Mouse (Mus musculus): ENCODE results near the gene Sigmar1. TPM values are rescaled to one million over a fixed set of nuclear protein-coding genes. Genes with fewer than 3 reads are reported as not detected.
"Not testable (repeated sequence)": the region's sequence is repeated elsewhere in the genome, so short reads cannot be mapped to it uniquely, and the experiment has no call there.

Gene Sigmar1
- total and polyA plus RNA-seq, 2 experiments from 2014 or later, result 61.3 to 95.9 TPM

- H3K27ac ChIP-seq; DNase-seq (ENCODE audit: low spot score); H3K27me3 ChIP-seq (ENCODE audit: insufficient read depth, low read length); ATAC-seq; H3K36me3 ChIP-seq (ENCODE audit: insufficient read depth, low read length); H3K9me3 ChIP-seq (ENCODE audit: low read length); H3K9ac ChIP-seq (replicated peaks; ENCODE audit: low read length); H3K4me1 ChIP-seq (ENCODE audit: insufficient read depth, low read length): not testable (repeated sequence)
- WGBS, result 1% methylated on average over 5 of the region's 16 CpGs
- Histone ChIP-seq H3K4me2 (ENCODE audit: low read depth, low read length) (peak overlapping the region; percentile 40; the same call in 1 of the 2 replicates), H3K4me3 (ENCODE audit: low read length) (peak overlapping the region; percentile 27)
These were observed 17.0 kb upstream of the Sigmar1 start for GRCm38 (mm10) chr4:41772946-41773345.

- not testable (repeated sequence) for DNase-seq (ENCODE audit: low spot score); H3K27me3 ChIP-seq (ENCODE audit: insufficient read depth, low read length); H3K27ac ChIP-seq; H3K9ac ChIP-seq (replicated peaks; ENCODE audit: low read length); H3K9me3 ChIP-seq (ENCODE audit: low read length); ATAC-seq; H3K4me3 ChIP-seq (ENCODE audit: low read length); H3K36me3 ChIP-seq (ENCODE audit: insufficient read depth, low read length); H3K4me1 ChIP-seq (ENCODE audit: insufficient read depth, low read length); H3K4me2 ChIP-seq (ENCODE audit: low read depth, low read length)
- WGBS, result 84% methylated on average over 10 of the region's 10 CpGs
These were observed 11.3 kb upstream of the Sigmar1 start for GRCm38 (mm10) chr4:41767301-41767700.

- H3K27ac ChIP-seq, result peak overlapping the region; percentile 63; the same call in 1 of the 2 replicates
These were observed 7.2 kb upstream of the Sigmar1 start for GRCm38 (mm10) chr4:41763176-41763575.

GRCm38 (mm10) chr4:41762688-41763114, 6.7 kb upstream of the Sigmar1 start:
- WGBS, result 31% methylated on average over 8 of the region's 8 CpGs
- Histone ChIP-seq H3K4me2 (ENCODE audit: low read depth, low read length) (peak overlapping the region; percentile 24), H3K4me1 (ENCODE audit: insufficient read depth, low read length) (peaks cover 16% of the 10 kb centered on the region), H3K27ac (peak overlapping the region; percentile 63; the same call in 1 of the 2 replicates)
- DNase-seq (ENCODE audit: low spot score), result peak; percentile 66
- not testable (repeated sequence) for H3K27me3 ChIP-seq (ENCODE audit: insufficient read depth, low read length); H3K36me3 ChIP-seq (ENCODE audit: insufficient read depth, low read length); H3K9ac ChIP-seq (replicated peaks; ENCODE audit: low read length); H3K4me3 ChIP-seq (ENCODE audit: low read length); H3K9me3 ChIP-seq (ENCODE audit: low read length)
- ATAC-seq, result peak; percentile 30

More at GRCm38 (mm10) chr4:41763176-41763575, 7.2 kb upstream of the Sigmar1 start:
- 69% methylated on average over 3 of the region's 6 CpGs for WGBS
- not testable (repeated sequence) for H3K4me3 ChIP-seq (ENCODE audit: low read length); H3K27me3 ChIP-seq (ENCODE audit: insufficient read depth, low read length); ATAC-seq; H3K36me3 ChIP-seq (ENCODE audit: insufficient read depth, low read length); DNase-seq (ENCODE audit: low spot score); H3K9me3 ChIP-seq (ENCODE audit: low read length); H3K9ac ChIP-seq (replicated peaks; ENCODE audit: low read length); H3K4me2 ChIP-seq (ENCODE audit: low read depth, low read length)
- peaks cover 16% of the 10 kb centered on the region for H3K4me1 ChIP-seq (ENCODE audit: insufficient read depth, low read length)

GRCm38 (mm10) chr4:41762099-41762687, 6.2 kb upstream of the Sigmar1 start:
- ATAC-seq (peak; percentile 6; the same call in 1 of the 2 replicates), DNase-seq (ENCODE audit: low spot score) (no peak)
- Histone ChIP-seq H3K27me3 (ENCODE audit: insufficient read depth, low read length) (no peaks in the 10 kb centered on the region), H3K9ac (replicated peaks; ENCODE audit: low read length) (0 out of 2 replicates have a peak overlapping the region, but pooled peaks have one; percentile 21), H3K4me3 (ENCODE audit: low read length) (no peak overlapping the region), H3K4me2 (ENCODE audit: low read depth, low read length) (peak overlapping the region; percentile 53), H3K27ac (peak overlapping the region; percentile 63; the same call in 1 of the 2 replicates), H3K9me3 (ENCODE audit: low read length) (no peaks in the 10 kb centered on the region), H3K4me1 (ENCODE audit: insufficient read depth, low read length) (peaks cover 16% of the 10 kb centered on the region), H3K36me3 (ENCODE audit: insufficient read depth, low read length) (no peaks in the 10 kb centered on the region)
- TF ChIP-seq CTCF (IDR thresholded peaks at IDR 0.05; ENCODE audit: low read depth), result no peak
- WGBS, result 47% methylated on average over 8 of the region's 8 CpGs

- H3K27ac ChIP-seq, result peak overlapping the region; percentile 63; the same call in 1 of the 2 replicates
- H3K36me3 ChIP-seq (ENCODE audit: insufficient read depth, low read length), result no peaks in the 10 kb centered on the region
- H3K4me2 ChIP-seq (ENCODE audit: low read depth, low read length), result peak overlapping the region; percentile 53; the same call in 1 of the 2 replicates
- no peak overlapping the region for H3K9ac ChIP-seq (replicated peaks; ENCODE audit: low read length)
- H3K27me3 ChIP-seq (ENCODE audit: insufficient read depth, low read length), result no peaks in the 10 kb centered on the region
- ATAC-seq, result no peak
- H3K4me1 ChIP-seq (ENCODE audit: insufficient read depth, low read length), result peaks cover 16% of the 10 kb centered on the region
- TF ChIP-seq CTCF (IDR thresholded peaks at IDR 0.05; ENCODE audit: low read depth), result no peak
- H3K9me3 ChIP-seq (ENCODE audit: low read length), result no peaks in the 10 kb centered on the region
- DNase-seq (ENCODE audit: low spot score), result no peak
- no peak overlapping the region for H3K4me3 ChIP-seq (ENCODE audit: low read length)
These were observed 5.7 kb upstream of the Sigmar1 start for GRCm38 (mm10) chr4:41761680-41762079.

- Histone ChIP-seq H3K9me3 (ENCODE audit: low read length) (no peaks in the 10 kb centered on the region), H3K27ac (peak overlapping the region; percentile 63; the same call in 1 of the 2 replicates), H3K4me3 (ENCODE audit: low read length) (peak overlapping the region; percentile 35), H3K9ac (replicated peaks; ENCODE audit: low read length) (peak overlapping the region; percentile 34), H3K4me1 (ENCODE audit: insufficient read depth, low read length) (peaks cover 21% of the 10 kb centered on the region), H3K4me2 (ENCODE audit: low read depth, low read length) (peak overlapping the region; percentile 53), H3K27me3 (ENCODE audit: insufficient read depth, low read length) (no peaks in the 10 kb centered on the region), H3K36me3 (ENCODE audit: insufficient read depth, low read length) (no peaks in the 10 kb centered on the region)
- DNase-seq (ENCODE audit: low spot score), result no peak
- peak; percentile 15 for ATAC-seq
- WGBS, result 82% methylated on average over 4 of the region's 4 CpGs
- TF ChIP-seq CTCF (IDR thresholded peaks at IDR 0.05; ENCODE audit: low read depth), result no peak
These were observed 5.0 kb upstream of the Sigmar1 start for GRCm38 (mm10) chr4:41760911-41761310.
